In genomic region chr11:93762832-93763530, GRCm38 (mm10) we compare ENCODE assay signal across 8 mouse cellular contexts.
A peak's percentile ranks its signal among the peaks of the same experiment; 100 is the strongest.
DNase-seq lines count a peak whose midpoint lies in the region; ATAC-seq and TF ChIP-seq lines count a peak whose summit lies in the region.

No protein-coding gene starts in this region.

- no peaks in the 10 kb centered on the region for H3K36me3 ChIP-seq in forebrain, postnatal 0 days (ENCODE audit: insufficient read depth)
- no peaks in the 10 kb centered on the region for H3K36me3 ChIP-seq in neural tube, embryonic 11.5 days (ENCODE audit: control insufficient read depth, insufficient read depth, low read length)

- peak; percentile 22 for TF ChIP-seq CTCF in gastrocnemius, adult 2 months (IDR thresholded peaks at IDR 0.05)
- peak; percentile 62; the same call in 1 of the 2 replicates for TF ChIP-seq CTCF in cerebellum, adult 2 months (IDR thresholded peaks at IDR 0.05; ENCODE audit: borderline replicate concordance, insufficient read depth, low read depth, low read length)
- peak; percentile 72 for TF ChIP-seq CTCF in forebrain, postnatal 0 days (IDR thresholded peaks at IDR 0.05; ENCODE audit: low read depth)

- no peak for DNase-seq in gastrocnemius, adult 2 months
- DNase-seq in gastrocnemius, adult 8-10 months (ENCODE audit: low spot score in 2 of 2), result no peak
- DNase-seq in cerebellum, adult 2 months, result peak; percentile 53 to 58
- peak; percentile 73 for DNase-seq in forebrain, postnatal 0 days
- peak; percentile 57 for DNase-seq in kidney, adult 11 months
- peak; percentile 63 to 67 for DNase-seq in left cerebral cortex, postnatal 10 days (ENCODE audit: extremely low spot score in 1 of 2, low spot score in 2 of 2)
- DNase-seq in neural tube, embryonic 11.5 days (ENCODE audit: low spot score), result peak; percentile 68
- DNase-seq in ovary, postnatal 10 days (ENCODE audit: low spot score), result no peak

- H3K9me3 ChIP-seq in forebrain, postnatal 0 days (ENCODE audit: low read length), result no peaks in the 10 kb centered on the region
- H3K9me3 ChIP-seq in neural tube, embryonic 11.5 days (ENCODE audit: control insufficient read depth, low read length), result no peaks in the 10 kb centered on the region

- intact Hi-C loops in gastrocnemius, adult 2 months (cut with DNase I), result no loop called here
- intact Hi-C loops in left cerebral cortex, postnatal 10 days (cut with DNase I), result no loop called here

- TF ChIP-seq POLR2A in cerebellum, adult 2 months (IDR thresholded peaks at IDR 0.05; ENCODE audit: borderline replicate concordance, insufficient read depth, low read length), result no peak

- WGBS in cerebellum, adult 2 months, result 25% methylated on average over 18 of the region's 18 CpGs
- 17% methylated on average over 18 of the region's 18 CpGs for WGBS in forebrain, postnatal 0 days
- 17% methylated on average over 18 of the region's 18 CpGs for WGBS in neural tube, embryonic 11.5 days

- peak overlapping the region; percentile 39; the same call in 1 of the 2 replicates for H3K9ac ChIP-seq in forebrain, postnatal 0 days
- no peak overlapping the region for H3K9ac ChIP-seq in neural tube, embryonic 11.5 days (ENCODE audit: low read length)

- peak overlapping the region; percentile 39 for H3K4me2 ChIP-seq in forebrain, postnatal 0 days (ENCODE audit: low read depth)
- no peak overlapping the region for H3K4me2 ChIP-seq in neural tube, embryonic 11.5 days (ENCODE audit: low read depth)

- no peak overlapping the region for H3K4me3 ChIP-seq in gastrocnemius, adult 2 months
- H3K4me3 ChIP-seq in cerebellum, adult 2 months (replicated peaks; ENCODE audit: insufficient read depth, low read depth, low read length), result peak overlapping the region; percentile 42
- H3K4me3 ChIP-seq in forebrain, postnatal 0 days (ENCODE audit: low read depth, low read length), result peak overlapping the region; percentile 6; the same call in 1 of the 2 replicates
- no peak overlapping the region for H3K4me3 ChIP-seq in neural tube, embryonic 11.5 days (ENCODE audit: low read depth, low read length)

- peaks cover 1% of the 10 kb centered on the region; the same call in 1 of the 2 replicates for H3K27me3 ChIP-seq in cerebellum, adult 2 months (ENCODE audit: control insufficient read depth, insufficient read depth, low read length)
- H3K27me3 ChIP-seq in forebrain, postnatal 0 days (ENCODE audit: insufficient read depth, low read length), result no peaks in the 10 kb centered on the region
- no peaks in the 10 kb centered on the region for H3K27me3 ChIP-seq in neural tube, embryonic 11.5 days (ENCODE audit: control insufficient read depth, insufficient read depth, low read length)

- ATAC-seq in forebrain, postnatal 0 days, result peak; percentile 91
- peak; percentile 80 for ATAC-seq in neural tube, embryonic 11.5 days (ENCODE audit: insufficient read depth, low FRiP score, low TSS enrichment)

- H3K27ac ChIP-seq in gastrocnemius, adult 2 months, result no peak overlapping the region
- no peak overlapping the region for H3K27ac ChIP-seq in cerebellum, adult 2 months (ENCODE audit: insufficient read depth, low read length)
- H3K27ac ChIP-seq in forebrain, postnatal 0 days (ENCODE audit: low read depth, low read length), result no peak overlapping the region
- no peak overlapping the region for H3K27ac ChIP-seq in neural tube, embryonic 11.5 days (ENCODE audit: low read depth, low read length)

- H3K4me1 ChIP-seq in cerebellum, adult 2 months (ENCODE audit: control insufficient read depth, insufficient read depth, low read length), result no peaks in the 10 kb centered on the region
- H3K4me1 ChIP-seq in forebrain, postnatal 0 days (ENCODE audit: insufficient read depth), result no peaks in the 10 kb centered on the region
- H3K4me1 ChIP-seq in neural tube, embryonic 11.5 days (ENCODE audit: control insufficient read depth, insufficient read depth, low read length), result no peaks in the 10 kb centered on the region

Comparison
In these comparisons a context has a peak if more than half of its experiments do, and no peak if none do; other contexts are left out.
1. DNase-seq: peak in cerebellum, adult 2 months (2 of 2), forebrain, postnatal 0 days (single experiment), kidney, adult 11 months (single experiment), left cerebral cortex, postnatal 10 days (2 of 2) and neural tube, embryonic 11.5 days (single experiment); none in gastrocnemius, adult 2 months (single experiment), gastrocnemius, adult 8-10 months (0 of 2) and ovary, postnatal 10 days (single experiment).
2. H3K4me3 ChIP-seq: peak in cerebellum, adult 2 months (single experiment) and forebrain, postnatal 0 days (single experiment); none in gastrocnemius, adult 2 months (single experiment) and neural tube, embryonic 11.5 days (single experiment).
3. CTCF ChIP-seq: peak in every context shown above with its lines; median percentile 72 in forebrain, postnatal 0 days; 62 in cerebellum, adult 2 months; 22 in gastrocnemius, adult 2 months.